Comparison of ENCODE assay signal across 28 mouse cellular contexts in the genomic region with DNA sequence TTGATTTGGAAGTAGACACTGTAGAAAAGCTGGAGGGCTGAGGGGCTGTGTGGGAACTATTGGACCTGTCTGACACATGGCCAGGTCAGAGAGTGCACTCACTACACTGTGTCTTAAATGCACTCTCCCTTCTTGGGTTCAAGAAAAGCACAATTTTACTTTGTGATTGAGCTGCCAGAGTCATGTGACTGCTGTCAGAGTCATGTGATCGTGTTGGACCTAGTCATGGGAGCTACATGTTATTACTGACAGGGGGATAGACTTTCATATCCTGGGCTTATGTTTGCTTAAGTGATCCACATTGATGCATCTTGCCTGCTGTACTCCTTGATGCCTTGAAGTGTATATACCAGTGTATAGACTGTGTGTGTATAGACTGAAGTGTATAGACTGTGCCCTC. TPM values are rescaled to one million over a fixed set of nuclear protein-coding genes. Genes with fewer than 3 reads are reported as not detected.
DNase-seq lines count a peak whose midpoint lies in the region; ATAC-seq lines count a peak whose summit lies in the region.
"Had no signal": no experiment of that assay in that cellular context is flagged by ENCODE, and none has a peak within 500 bp of the region (broad histone marks: within the 10 kb centered on the region; RNA-seq: fewer than 3 reads in every experiment).

No protein-coding gene starts in this region.

- H3K27ac ChIP-seq in embryonic facial prominence, embryonic 15.5 days (replicated peaks), result peak overlapping the region; percentile 24; the same call in 1 of the 2 replicates
- H3K27ac ChIP-seq in embryonic facial prominence, embryonic 10.5 days (replicated peaks), result no peak overlapping the region
- H3K27ac ChIP-seq in neural tube, embryonic 11.5 days (ENCODE audit: low read depth, low read length), result no peak overlapping the region
- H3K27ac ChIP-seq in neural tube, embryonic 15.5 days (replicated peaks), result no peak overlapping the region
- no peak overlapping the region for H3K27ac ChIP-seq in liver, embryonic 12.5 days
- H3K27ac ChIP-seq: embryonic facial prominence, embryonic 12.5 days; forebrain, embryonic 12.5 days; heart, embryonic 13.5 days; left cerebral cortex, adult 2 months; limb, embryonic 13.5 days had no signal

- no peaks in the 10 kb centered on the region for H3K27me3 ChIP-seq in embryonic facial prominence, embryonic 15.5 days
- H3K27me3 ChIP-seq in embryonic facial prominence, embryonic 10.5 days (replicated peaks; ENCODE audit: low read depth, poor library complexity, severe bottlenecking), result no peaks in the 10 kb centered on the region
- no peaks in the 10 kb centered on the region for H3K27me3 ChIP-seq in neural tube, embryonic 11.5 days (ENCODE audit: control insufficient read depth, insufficient read depth, low read length)
- no peaks in the 10 kb centered on the region for H3K27me3 ChIP-seq in neural tube, embryonic 15.5 days (replicated peaks)
- no peaks in the 10 kb centered on the region for H3K27me3 ChIP-seq in liver, embryonic 12.5 days (replicated peaks)
- H3K27me3 ChIP-seq: embryonic facial prominence, embryonic 12.5 days; forebrain, embryonic 12.5 days; heart, embryonic 13.5 days; limb, embryonic 13.5 days had no signal

- no peak for ATAC-seq in embryonic facial prominence, embryonic 15.5 days (ENCODE audit: insufficient number of reproducible peaks, low FRiP score, low TSS enrichment, low read depth)
- 0 out of 2 replicates have a peak, but pooled peaks have one; percentile 17 for ATAC-seq in neural tube, embryonic 11.5 days (ENCODE audit: insufficient read depth, low FRiP score, low TSS enrichment)
- ATAC-seq in neural tube, embryonic 15.5 days (ENCODE audit: low FRiP score), result no peak
- ATAC-seq in inflammation-experienced regulatory T-cells, adult 6 months, result peak; percentile 20
- no peak for ATAC-seq in liver, embryonic 12.5 days
- ATAC-seq: intestine, postnatal 0 days; lung, postnatal 0 days; midbrain, embryonic 16.5 days had no signal

- peaks cover 80% of the 10 kb centered on the region for H3K4me1 ChIP-seq in embryonic facial prominence, embryonic 15.5 days
- H3K4me1 ChIP-seq in embryonic facial prominence, embryonic 10.5 days, result peaks cover 91% of the 10 kb centered on the region
- peaks cover 13% of the 10 kb centered on the region; the same call in 1 of the 2 replicates for H3K4me1 ChIP-seq in neural tube, embryonic 11.5 days (ENCODE audit: control insufficient read depth, insufficient read depth, low read length)
- H3K4me1 ChIP-seq in neural tube, embryonic 15.5 days, result peaks cover 88% of the 10 kb centered on the region
- peaks cover 62% of the 10 kb centered on the region for H3K4me1 ChIP-seq in liver, embryonic 12.5 days

- no peak overlapping the region for H3K4me2 ChIP-seq in embryonic facial prominence, embryonic 15.5 days (replicated peaks)
- no peak overlapping the region for H3K4me2 ChIP-seq in neural tube, embryonic 11.5 days (ENCODE audit: low read depth)
- no peak overlapping the region for H3K4me2 ChIP-seq in neural tube, embryonic 15.5 days
- no peak overlapping the region for H3K4me2 ChIP-seq in liver, embryonic 12.5 days
- H3K4me2 ChIP-seq: embryonic facial prominence, embryonic 12.5 days; forebrain, embryonic 12.5 days; heart, embryonic 13.5 days; limb, embryonic 13.5 days; liver, embryonic 11.5 days had no signal

- WGBS in embryonic facial prominence, embryonic 15.5 days, result 83% methylated on average over 1 of the region's 1 CpGs
- 89% methylated on average over 1 of the region's 1 CpGs for WGBS in embryonic facial prominence, embryonic 10.5 days
- 79% methylated on average over 1 of the region's 1 CpGs for WGBS in neural tube, embryonic 11.5 days
- WGBS in neural tube, embryonic 15.5 days, result 73% methylated on average over 1 of the region's 1 CpGs
- WGBS in liver, embryonic 12.5 days (ENCODE audit: insufficient replicate concordance), result 63% methylated on average over 1 of the region's 1 CpGs

- no peak for DNase-seq in embryonic facial prominence, embryonic 10.5 days (ENCODE audit: low spot score)
- no peak for DNase-seq in neural tube, embryonic 11.5 days (ENCODE audit: low spot score)
- DNase-seq in layer of hippocampus, postnatal 10 days (ENCODE audit: low spot score in 2 of 2), result no peak
- DNase-seq: adrenal gland, adult 2 months; adrenal gland, postnatal 36 days; cerebellum, adult 8-10 months; cerebellum, postnatal 25 days; gastrocnemius, postnatal 10 days; heart, postnatal 10 days; kidney, postnatal 25 days; lung, adult 18-20 months; right cerebral cortex, adult 18-20 months; spleen, adult 18-20 months; thymus, postnatal 14 days had no signal

- no peaks in the 10 kb centered on the region for H3K9me3 ChIP-seq in embryonic facial prominence, embryonic 15.5 days (replicated peaks)
- H3K9me3 ChIP-seq in embryonic facial prominence, embryonic 10.5 days, result no peaks in the 10 kb centered on the region
- H3K9me3 ChIP-seq in neural tube, embryonic 11.5 days (ENCODE audit: control insufficient read depth, low read length), result no peaks in the 10 kb centered on the region
- no peaks in the 10 kb centered on the region for H3K9me3 ChIP-seq in neural tube, embryonic 15.5 days (replicated peaks)
- no peaks in the 10 kb centered on the region for H3K9me3 ChIP-seq in liver, embryonic 12.5 days (replicated peaks)
- H3K9me3 ChIP-seq: embryonic facial prominence, embryonic 12.5 days; forebrain, embryonic 12.5 days; heart, embryonic 13.5 days; limb, embryonic 13.5 days had no signal

- no peak overlapping the region for H3K9ac ChIP-seq in embryonic facial prominence, embryonic 15.5 days
- no peak overlapping the region for H3K9ac ChIP-seq in neural tube, embryonic 11.5 days (ENCODE audit: low read length)
- H3K9ac ChIP-seq in neural tube, embryonic 15.5 days (replicated peaks), result no peak overlapping the region
- no peak overlapping the region for H3K9ac ChIP-seq in liver, embryonic 12.5 days
- H3K9ac ChIP-seq: embryonic facial prominence, embryonic 12.5 days; forebrain, embryonic 12.5 days; heart, embryonic 13.5 days; limb, embryonic 13.5 days had no signal

- H3K36me3 ChIP-seq in embryonic facial prominence, embryonic 15.5 days, result 0 out of 2 replicates have a peak, but pooled peaks cover 4% of the 10 kb centered on the region
- peaks cover 37% of the 10 kb centered on the region for H3K36me3 ChIP-seq in embryonic facial prominence, embryonic 10.5 days (replicated peaks)
- no peaks in the 10 kb centered on the region for H3K36me3 ChIP-seq in neural tube, embryonic 11.5 days (ENCODE audit: control insufficient read depth, insufficient read depth, low read length)
- peaks cover 18% of the 10 kb centered on the region for H3K36me3 ChIP-seq in neural tube, embryonic 15.5 days
- H3K36me3 ChIP-seq in liver, embryonic 12.5 days, result peaks cover 7% of the 10 kb centered on the region; the same call in 1 of the 2 replicates

- no peak overlapping the region for H3K4me3 ChIP-seq in embryonic facial prominence, embryonic 15.5 days (replicated peaks)
- no peak overlapping the region for H3K4me3 ChIP-seq in embryonic facial prominence, embryonic 10.5 days
- H3K4me3 ChIP-seq in neural tube, embryonic 11.5 days (ENCODE audit: low read depth, low read length), result no peak overlapping the region
- H3K4me3 ChIP-seq in neural tube, embryonic 15.5 days (replicated peaks), result no peak overlapping the region
- H3K4me3 ChIP-seq in liver, embryonic 12.5 days, result no peak overlapping the region
- H3K4me3 ChIP-seq: embryonic facial prominence, embryonic 12.5 days; erythroblast, embryonic 14.5 days; forebrain, embryonic 12.5 days; heart, embryonic 13.5 days; left cerebral cortex, adult 2 months; limb, embryonic 13.5 days had no signal

RNA-seq across cellular contexts. Expression of gene Map4k4, which starts 59.9 kb away (rescaled TPM):
- 34.4 and 41.3 TPM in 2 replicates for polyA plus RNA-seq in embryonic facial prominence, embryonic 15.5 days (2015; fragmentation: Nextera tagmentation; extraction: Ambion mirVana)
- polyA plus RNA-seq in embryonic facial prominence, embryonic 10.5 days (2016; fragmentation: Nextera tagmentation; extraction: Ambion mirVana), result 37.6 and 41.4 TPM in 2 replicates
- 39.4 and 41.0 TPM in 2 replicates for polyA plus RNA-seq in neural tube, embryonic 11.5 days (2014; fragmentation: Nextera tagmentation; extraction: Ambion mirVana)
- 31.1 and 35.7 TPM in 2 replicates for polyA plus RNA-seq in neural tube, embryonic 15.5 days (2015; fragmentation: Nextera tagmentation; extraction: Ambion mirVana)
- polyA plus RNA-seq in inflammation-experienced regulatory T-cells, adult 6 months (2017; shearing (Covaris generic)), result 10 to 100 TPM; 16.0 to 44.7 (median 36.6) TPM
- total RNA-seq in layer of hippocampus, postnatal 10 days (2021), result 100 to 1,000 TPM; 238 to 240 TPM
- 8.8 and 9.7 TPM in 2 replicates for polyA plus RNA-seq in liver, embryonic 12.5 days (2016; fragmentation: Nextera tagmentation; extraction: Ambion mirVana)

Comparison
In these comparisons a context has a peak if more than half of its experiments do, and no peak if none do; other contexts are left out.
1. ATAC-seq: peak in neural tube, embryonic 11.5 days (single experiment) and inflammation-experienced regulatory T-cells, adult 6 months (single experiment); none in embryonic facial prominence, embryonic 15.5 days (single experiment), neural tube, embryonic 15.5 days (single experiment) and liver, embryonic 12.5 days (single experiment).